Mouse (Mus musculus): ENCODE data around the gene Nlrc5. TPM values are rescaled to one million over a fixed set of nuclear protein-coding genes. Genes with fewer than 3 reads are reported as not detected.
A peak's percentile ranks its signal among the peaks of the same experiment; 100 is the strongest.

Gene Nlrc5
- total and polyA plus RNA-seq, 3 experiments, result 0.03 TPM; not detected in 2

DNA sequence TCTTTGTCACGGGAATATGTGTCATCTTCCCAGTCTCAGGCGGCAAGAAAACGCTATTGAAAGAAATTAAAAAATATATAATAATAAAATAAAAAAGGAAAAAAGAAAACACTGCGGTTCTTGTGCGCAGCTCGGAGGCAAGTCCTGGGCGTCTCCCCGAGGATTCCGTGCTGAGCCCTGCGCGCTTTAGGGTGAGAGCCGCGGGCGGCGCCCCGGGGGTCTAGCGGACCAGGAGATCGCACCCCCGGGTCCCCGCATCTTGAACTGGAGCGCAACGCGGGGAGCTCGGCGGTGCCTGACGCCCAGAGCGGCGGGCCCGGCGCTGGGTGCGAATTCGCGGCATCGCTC, 98.3 kb downstream of the Nlrc5 start:
- Histone ChIP-seq H3K4me1 (ENCODE audit: control insufficient read depth in 1 of 2, insufficient read depth in 2 of 2, low read length in 2 of 2) (peaks cover 6 to 17% of the 10 kb centered on the region in 2 experiments; a peak in 3 of 4 replicates), H3K27ac (ENCODE audit: control insufficient read depth, low read depth, low read length) (no peak overlapping the region)
- no peak for TF ChIP-seq MYC (IDR thresholded peaks at IDR 0.05; ENCODE audit: low read depth, low read length)
- peak; percentile 39; the same call in 1 of the 2 replicates for TF ChIP-seq SIN3A (IDR thresholded peaks at IDR 0.05; ENCODE audit: low read length)

DNA sequence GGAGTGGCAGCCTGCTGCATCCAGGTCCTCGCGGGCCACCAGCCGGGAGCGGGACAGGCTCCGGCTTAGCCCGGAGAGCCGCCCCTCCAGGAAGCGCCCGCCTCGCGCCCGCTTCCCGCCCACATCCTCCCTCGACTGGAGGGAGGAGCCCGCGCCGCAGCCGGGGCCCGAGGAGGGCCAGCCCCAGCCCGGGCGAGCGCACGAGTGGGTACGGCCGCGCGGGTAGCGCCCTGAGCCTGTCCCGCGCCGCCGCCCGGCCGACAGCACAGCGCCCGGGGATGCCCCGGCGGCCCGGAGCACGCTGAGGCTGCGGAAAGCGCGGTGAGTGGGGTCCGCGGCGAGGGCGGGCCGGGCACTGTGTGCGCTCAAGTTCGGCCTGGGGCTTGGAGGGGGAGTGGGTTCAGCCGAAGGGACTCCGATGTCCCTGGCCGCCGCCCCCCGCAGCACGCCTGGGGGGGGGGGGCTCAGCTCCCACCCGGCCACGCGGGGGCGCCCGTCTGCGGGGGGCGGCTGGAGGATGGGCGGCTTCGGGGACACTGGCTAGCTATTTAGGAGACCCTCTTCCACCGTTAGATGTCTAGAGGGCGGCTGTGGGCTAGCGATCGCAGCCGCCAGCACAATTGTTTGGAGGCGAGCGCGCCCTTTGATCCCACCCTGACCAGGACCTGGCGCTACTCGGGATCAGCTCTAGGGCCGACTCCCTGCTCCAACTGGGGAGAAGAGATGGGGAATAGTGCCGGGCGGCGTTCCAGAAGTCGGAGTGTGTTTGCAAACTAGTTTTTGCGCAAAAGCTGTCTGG, 98.9 kb downstream of the Nlrc5 start, which contains the start of gene Cpne2:
Cpne2 (plus strand) TSS at position 118 of the 799 bp plus-strand sequence.
- peak; percentile 70 for DNase-seq (ENCODE audit: low read depth, low spot score)
- no peaks in the 10 kb centered on the region; the same call in 1 of the 2 replicates for H3K79me2 ChIP-seq (ENCODE audit: control insufficient read depth, insufficient read depth, low read length, poor library complexity)
- H3K9me3 ChIP-seq (replicated peaks; ENCODE audit: insufficient read depth, low read length), result no peaks in the 10 kb centered on the region
- H3K27me3 ChIP-seq (ENCODE audit: control insufficient read depth in 1 of 2, insufficient read depth in 2 of 2, low read length in 2 of 2), result no peaks in the 10 kb centered on the region
- TF ChIP-seq POLR2A (IDR thresholded peaks at IDR 0.05; ENCODE audit: control insufficient read depth in 1 of 2, insufficient read depth in 1 of 2, low read depth in 1 of 2, low read length in 2 of 2, poor library complexity in 1 of 2) (peak in 1 of 2 experiments; percentile 37; a peak in 1 of 4 replicates), CHD2 (IDR thresholded peaks at IDR 0.05; ENCODE audit: low read length) (no peak), MXI1 (IDR thresholded peaks at IDR 0.05; ENCODE audit: low read depth, low read length) (no peak), GABPA (IDR thresholded peaks at IDR 0.05; ENCODE audit: low read depth, low read length) (no peak), USF2 (IDR thresholded peaks at IDR 0.05; ENCODE audit: borderline replicate concordance in 1 of 2, insufficient read depth in 1 of 2, low read depth in 1 of 2, low read length in 2 of 2) (no peak), ZKSCAN1 (IDR thresholded peaks at IDR 0.05; ENCODE audit: low read depth, low read length) (no peak), UBTF (IDR thresholded peaks at IDR 0.05; ENCODE audit: borderline replicate concordance, insufficient read depth, low read depth, low read length) (peak; percentile 87), E2F4 (IDR thresholded peaks at IDR 0.05; ENCODE audit: borderline replicate concordance, low read depth, low read length) (no peak), TAL1 (IDR thresholded peaks at IDR 0.05; ENCODE audit: low read length) (no peak), BHLHE40 (IDR thresholded peaks at IDR 0.05; ENCODE audit: borderline replicate concordance, low read depth, low read length) (no peak), MAZ (IDR thresholded peaks at IDR 0.05; ENCODE audit: low read depth, low read length) (peak; percentile 59; the same call in 1 of the 2 replicates), NELFE (IDR thresholded peaks at IDR 0.05; ENCODE audit: low read depth, low read length) (peak; percentile 49), CTCF (IDR thresholded peaks at IDR 0.05 in 2 of 3, conservative IDR thresholded peaks at IDR 0.05 in 1 of 3; ENCODE audit: control insufficient read depth in 1 of 3, insufficient read depth in 1 of 3, low read depth in 2 of 3, low read length in 3 of 3, poor library complexity in 1 of 3, severe bottlenecking in 1 of 3) (peak in 2 of 3 experiments; percentile 40 to 64; a peak in 3 of 6 replicates), MAFK (IDR thresholded peaks at IDR 0.05; ENCODE audit: borderline replicate concordance, low read depth, low read length) (no peak), MYC (IDR thresholded peaks at IDR 0.05; ENCODE audit: low read depth, low read length) (no peak), TBP (IDR thresholded peaks at IDR 0.05; ENCODE audit: low read depth, low read length) (no peak), USF1 (IDR thresholded peaks at IDR 0.05; ENCODE audit: low read depth, low read length) (no peak), ZMIZ1 (IDR thresholded peaks at IDR 0.05; ENCODE audit: low read depth, low read length) (no peak), SIN3A (IDR thresholded peaks at IDR 0.05; ENCODE audit: low read length) (peak; percentile 9; the same call in 1 of the 2 replicates), NRF1 (IDR thresholded peaks at IDR 0.05; ENCODE audit: insufficient read depth, low read depth, low read length, poor library complexity, severe bottlenecking) (no peak), ETS1 (IDR thresholded peaks at IDR 0.05; ENCODE audit: low read depth, low read length) (no peak), ELF1 (IDR thresholded peaks at IDR 0.05; ENCODE audit: low read depth, low read length) (peak; percentile 68)
- peak within 1 kb of the TSS; percentile 59 to 80 for H3K4me3 ChIP-seq (ENCODE audit: control insufficient read depth in 1 of 2, insufficient read depth in 1 of 2, low read depth in 2 of 2, low read length in 2 of 2)
- H3K9ac ChIP-seq (ENCODE audit: control insufficient read depth, low read depth, low read length, poor library complexity, severe bottlenecking), result peak within 1 kb of the TSS; percentile 84
- peaks cover 6 to 17% of the 10 kb centered on the region in 2 experiments; a peak in 3 of 4 replicates for H3K4me1 ChIP-seq (ENCODE audit: control insufficient read depth in 1 of 2, insufficient read depth in 2 of 2, low read length in 2 of 2)
- peaks cover 0 to 4% of the 10 kb centered on the region in 2 experiments; a peak in 1 of 4 replicates for H3K36me3 ChIP-seq (ENCODE audit: control insufficient read depth in 1 of 2, insufficient read depth in 2 of 2, low read length in 2 of 2)
- H3K27ac ChIP-seq (ENCODE audit: control insufficient read depth, low read depth, low read length), result no peak within 1 kb of the TSS

More for the DNA sequence above, 98.3 kb downstream of the Nlrc5 start:
- no peaks in the 10 kb centered on the region; the same call in 1 of the 2 replicates for H3K79me2 ChIP-seq (ENCODE audit: control insufficient read depth, insufficient read depth, low read length, poor library complexity)
- H3K4me3 ChIP-seq (ENCODE audit: control insufficient read depth in 1 of 2, insufficient read depth in 1 of 2, low read depth in 2 of 2, low read length in 2 of 2), result peak overlapping the region; percentile 59 to 80
- peaks cover 0 to 4% of the 10 kb centered on the region in 2 experiments; a peak in 1 of 4 replicates for H3K36me3 ChIP-seq (ENCODE audit: control insufficient read depth in 1 of 2, insufficient read depth in 2 of 2, low read length in 2 of 2)
- H3K9ac ChIP-seq (ENCODE audit: control insufficient read depth, low read depth, low read length, poor library complexity, severe bottlenecking), result peak overlapping the region; percentile 84
- H3K9me3 ChIP-seq (replicated peaks; ENCODE audit: insufficient read depth, low read length), result no peaks in the 10 kb centered on the region
- DNase-seq (ENCODE audit: low read depth, low spot score), result no peak
- no peaks in the 10 kb centered on the region for H3K27me3 ChIP-seq (ENCODE audit: control insufficient read depth in 1 of 2, insufficient read depth in 2 of 2, low read length in 2 of 2)
